Mouse (Mus musculus): ENCODE data around the gene Zfp618.

The Zfp618 gene

GRCm38 (mm10) chr4:62965497-62966302, at the start of gene Zfp618:
Zfp618 (plus strand) TSS chr4:62965573.
- DNase-seq, result peak; percentile 9

- no peak for DNase-seq
These were observed 48.3 kb upstream of the Zfp618 start for GRCm38 (mm10) chr4:62917056-62917455.

GRCm38 (mm10) chr4:62933798-62934197, 31.6 kb upstream of the Zfp618 start:
- DNase-seq, result no peak

- no peak for DNase-seq
These were observed 29.7 kb upstream of the Zfp618 start for GRCm38 (mm10) chr4:62935589-62936218.

- DNase-seq, result no peak
These were observed 23.1 kb upstream of the Zfp618 start for GRCm38 (mm10) chr4:62941961-62942892.

GRCm38 (mm10) chr4:62944326-62944879, 21.0 kb upstream of the Zfp618 start:
- DNase-seq, result no peak

GRCm38 (mm10) chr4:62963806-62964205, 1.6 kb upstream of the Zfp618 start:
- DNase-seq, result no peak

GRCm38 (mm10) chr4:62964844-62965496, 403 bp upstream of the Zfp618 start:
- DNase-seq, result no peak

GRCm38 (mm10) chr4:62969526-62969925, 4.2 kb downstream of the Zfp618 start:
- no peak for DNase-seq

- no peak for DNase-seq
These were observed 6.6 kb downstream of the Zfp618 start for GRCm38 (mm10) chr4:62971991-62972390.

- DNase-seq, result no peak
These were observed 7.7 kb downstream of the Zfp618 start for GRCm38 (mm10) chr4:62973086-62973485.

- DNase-seq, result no peak
These were observed 9.5 kb downstream of the Zfp618 start for GRCm38 (mm10) chr4:62974901-62975300.

- DNase-seq, result no peak
These were observed 10.2 kb downstream of the Zfp618 start for GRCm38 (mm10) chr4:62975541-62975940.

GRCm38 (mm10) chr4:62977454-62977853, 12.1 kb downstream of the Zfp618 start:
- no peak for DNase-seq

- no peak for DNase-seq
These were observed 13.1 kb downstream of the Zfp618 start for GRCm38 (mm10) chr4:62978501-62978911.

- no peak for DNase-seq
These were observed 16.2 kb downstream of the Zfp618 start for GRCm38 (mm10) chr4:62981572-62981971.

- no peak for DNase-seq
These were observed 18.2 kb downstream of the Zfp618 start for GRCm38 (mm10) chr4:62983556-62983955.

GRCm38 (mm10) chr4:62991336-62991735, 26.0 kb downstream of the Zfp618 start:
- no peak for DNase-seq

- DNase-seq, result no peak
These were observed 27.8 kb downstream of the Zfp618 start for GRCm38 (mm10) chr4:62993190-62993589.

GRCm38 (mm10) chr4:62997606-62998005, 32.2 kb downstream of the Zfp618 start:
- no peak for DNase-seq

GRCm38 (mm10) chr4:62998431-62998835, 33.1 kb downstream of the Zfp618 start:
- DNase-seq, result no peak

- DNase-seq, result no peak
These were observed 33.5 kb downstream of the Zfp618 start for GRCm38 (mm10) chr4:62998908-62999307.
